In genomic region chr5:30170303-30170940, GRCm38 (mm10) we compare ENCODE assay signal across 16 mouse cellular contexts. TPM values are rescaled to one million over a fixed set of nuclear protein-coding genes. Genes with fewer than 3 reads are reported as not detected.
DNase-seq lines count a peak whose midpoint lies in the region; ATAC-seq lines count a peak whose summit lies in the region.
"Had no signal": no experiment of that assay in that cellular context is flagged by ENCODE, and none has a peak within 500 bp of the region (broad histone marks: within the 10 kb centered on the region; RNA-seq: fewer than 3 reads in every experiment).

No protein-coding gene starts in this region.

- peaks cover 37% of the 10 kb centered on the region for H3K4me1 ChIP-seq in heart, embryonic 13.5 days
- no peaks in the 10 kb centered on the region for H3K4me1 ChIP-seq in stomach, embryonic 14.5 days (ENCODE audit: control insufficient read depth, insufficient read depth, low read length)

- ATAC-seq in heart, embryonic 13.5 days (ENCODE audit: extremely low read depth, insufficient number of reproducible peaks, low FRiP score, low TSS enrichment) = no peak
- ATAC-seq in stomach, embryonic 14.5 days (ENCODE audit: insufficient number of reproducible peaks, insufficient read depth, low FRiP score, low read depth) = no peak
- ATAC-seq: activated CD4-positive, CD25-positive, alpha-beta regulatory T cell, adult 4 months had no signal

- no peaks in the 10 kb centered on the region for H3K27me3 ChIP-seq in heart, embryonic 13.5 days (replicated peaks)
- H3K27me3 ChIP-seq in stomach, embryonic 14.5 days (ENCODE audit: control insufficient read depth, insufficient read depth, low read length) = no peaks in the 10 kb centered on the region
- H3K27me3 ChIP-seq: limb, embryonic 13.5 days had no signal

- H3K9ac ChIP-seq in heart, embryonic 13.5 days = no peak overlapping the region
- H3K9ac ChIP-seq in stomach, embryonic 14.5 days (replicated peaks; ENCODE audit: low read depth, low read length) = no peak overlapping the region
- H3K9ac ChIP-seq: limb, embryonic 13.5 days had no signal

- 72% methylated on average over 5 of the region's 5 CpGs for WGBS in heart, embryonic 13.5 days
- 75% methylated on average over 5 of the region's 5 CpGs for WGBS in stomach, embryonic 14.5 days

- no peak overlapping the region for H3K4me2 ChIP-seq in heart, embryonic 13.5 days
- no peak overlapping the region for H3K4me2 ChIP-seq in stomach, embryonic 14.5 days (replicated peaks; ENCODE audit: low read depth, low read length)
- H3K4me2 ChIP-seq: limb, embryonic 13.5 days had no signal

- H3K36me3 ChIP-seq in heart, embryonic 13.5 days = peaks cover 87% of the 10 kb centered on the region
- peaks cover 22% of the 10 kb centered on the region for H3K36me3 ChIP-seq in stomach, embryonic 14.5 days (ENCODE audit: control insufficient read depth, insufficient read depth, low read length)

- peak; percentile 91 for DNase-seq in heart, adult 11 months
- DNase-seq in heart, postnatal 36 days = no peak
- DNase-seq in lung, postnatal 36 days = peak; percentile 17
- no peak for DNase-seq in lung, postnatal 25 days (ENCODE audit: low spot score)
- DNase-seq in embryo, embryonic 9.5 days (ENCODE audit: extremely low spot score) = no peak
- DNase-seq in right cerebral cortex, postnatal 10 days (ENCODE audit: low spot score in 2 of 2) = no peak
- DNase-seq: kidney, postnatal 4 days; lung, postnatal 10 days; midbrain, embryonic 14.5 days; right cerebral cortex, adult 18-20 months had no signal

- peak overlapping the region; percentile 60 for H3K27ac ChIP-seq in heart, embryonic 13.5 days (replicated peaks)
- H3K27ac ChIP-seq in stomach, embryonic 14.5 days (ENCODE audit: low read length) = 0 out of 2 replicates have a peak overlapping the region, but pooled peaks have one; percentile 27
- H3K27ac ChIP-seq: limb, embryonic 13.5 days had no signal

- intact Hi-C loops in heart, postnatal 36 days (cut with DNase I) = no loop called here

- H3K4me3 ChIP-seq in heart, embryonic 13.5 days = no peak overlapping the region
- no peak overlapping the region for H3K4me3 ChIP-seq in stomach, embryonic 14.5 days (ENCODE audit: low read depth, low read length)
- H3K4me3 ChIP-seq: limb, embryonic 13.5 days had no signal

- no peaks in the 10 kb centered on the region for H3K9me3 ChIP-seq in heart, embryonic 13.5 days
- no peaks in the 10 kb centered on the region for H3K9me3 ChIP-seq in stomach, embryonic 14.5 days (ENCODE audit: control insufficient read depth, low read depth, low read length)
- H3K9me3 ChIP-seq: limb, embryonic 13.5 days had no signal

RNA-seq across cellular contexts. Expression of gene Hadhb, which starts 15.4 kb away (rescaled TPM):
- 1,000 to 10,000 TPM; 2,118 to 2,205 TPM for total RNA-seq in heart, postnatal 36 days (2021)
- polyA plus RNA-seq in heart, embryonic 13.5 days (2015; fragmentation: Nextera tagmentation; extraction: Ambion mirVana) = 318 and 345 TPM in 2 replicates
- polyA plus RNA-seq in stomach, embryonic 14.5 days (2014; fragmentation: Nextera tagmentation; extraction: Ambion mirVana) = 134 and 164 TPM in 2 replicates

RNA-seq across cellular contexts. Expression of gene Hadha, which starts 15.5 kb away (rescaled TPM):
- 1,000 to 10,000 TPM; 1,332 to 1,358 TPM for total RNA-seq in heart, postnatal 36 days (2021)
- 212 and 223 TPM in 2 replicates for polyA plus RNA-seq in heart, embryonic 13.5 days (2015; fragmentation: Nextera tagmentation; extraction: Ambion mirVana)
- 116 and 118 TPM in 2 replicates for polyA plus RNA-seq in stomach, embryonic 14.5 days (2014; fragmentation: Nextera tagmentation; extraction: Ambion mirVana)

RNA-seq across cellular contexts. Expression of gene Adgrf3, which starts 35.1 kb away (rescaled TPM):
- under 1 TPM in 1 of 2 experiments, not detected in 1; 0.08 TPM for total RNA-seq in heart, postnatal 36 days (2021)
- polyA plus RNA-seq in heart, embryonic 13.5 days (2015; fragmentation: Nextera tagmentation; extraction: Ambion mirVana) = 0.19 and 0.78 TPM in 2 replicates
- 0.59 and 0.81 TPM in 2 replicates for polyA plus RNA-seq in stomach, embryonic 14.5 days (2014; fragmentation: Nextera tagmentation; extraction: Ambion mirVana)
- polyA plus RNA-seq: activated CD4-positive, CD25-positive, alpha-beta regulatory T cell, adult 4 months; cortical plate, adult 2 months; limb, embryonic 13.5 days; midbrain, embryonic 14.5 days; neural tube, embryonic 11.5 days had no signal

Comparison
In these comparisons a context has a peak if more than half of its experiments do, and no peak if none do; other contexts are left out.
1. DNase-seq: peak in heart, adult 11 months (single experiment) and lung, postnatal 36 days (single experiment); none in heart, postnatal 36 days (0 of 2), lung, postnatal 25 days (single experiment), embryo, embryonic 9.5 days (single experiment) and right cerebral cortex, postnatal 10 days (0 of 2).